ENCODE assay signal across 10 mouse cellular contexts in the genomic region with DNA sequence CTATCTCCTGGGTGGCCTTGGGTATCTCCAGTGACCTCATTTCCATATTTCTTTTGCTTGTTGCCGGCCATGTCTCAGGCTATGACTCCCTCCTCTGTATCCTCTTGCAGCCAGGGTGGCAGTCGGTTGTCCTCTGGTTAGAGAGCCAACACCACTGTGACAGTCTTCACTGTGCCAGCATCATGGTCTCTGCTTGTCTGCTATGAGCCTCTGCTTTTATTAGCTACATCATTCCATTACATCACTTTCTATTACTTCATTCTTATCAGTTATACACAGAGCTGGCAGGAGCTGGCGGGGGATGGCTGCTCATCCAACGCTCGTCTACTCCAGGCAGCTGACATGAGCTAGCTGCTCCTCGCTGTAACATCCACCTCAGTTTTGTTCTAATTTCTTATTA. TPM values are rescaled to one million over a fixed set of nuclear protein-coding genes. Genes with fewer than 3 reads are reported as not detected.
DNase-seq lines count a peak whose midpoint lies in the region; ATAC-seq lines count a peak whose summit lies in the region.
"Had no signal": no experiment of that assay in that cellular context is flagged by ENCODE, and none has a peak within 500 bp of the region (broad histone marks: within the 10 kb centered on the region; RNA-seq: fewer than 3 reads in every experiment).

No protein-coding gene starts in this region.

- intact Hi-C loops in heart, postnatal 14 days (cut with DNase I), result no loop called here

- peak; percentile 55 to 72 for DNase-seq in spleen, postnatal 10 days (ENCODE audit: low spot score in 2 of 2)
- no peak for DNase-seq in spleen, adult 18-20 months
- peak; percentile 50 to 55 for DNase-seq in heart, postnatal 14 days
- DNase-seq in spleen, postnatal 4 days (ENCODE audit: low spot score in 2 of 2), result peak; percentile 70 to 74
- no peak for DNase-seq in yolk sac, embryonic 10.5 days (ENCODE audit: low spot score)
- DNase-seq in thymus, postnatal 25 days, result no peak
- DNase-seq in Muller cell, postnatal 12 days (ENCODE audit: inconsistent ontology term), result no peak
- DNase-seq: cerebellum, postnatal 36 days had no signal

- ATAC-seq in erythroid progenitor cell, adult 5-6 weeks (replicated peaks; ENCODE audit: low FRiP score, poor library complexity, severe bottlenecking), result peak; percentile 85
- ATAC-seq: forebrain, embryonic 15.5 days had no signal

RNA-seq across cellular contexts. Expression of a gene that starts 11.3 kb away (rescaled TPM):
- total RNA-seq in erythroid progenitor cell, adult 5-6 weeks (2015; ENCODE audit: low replicate concordance), result 5.9 and 10.1 TPM in 2 replicates
- total RNA-seq in erythroid progenitor cell, adult 5-6 weeks (2017; ENCODE audit: low replicate concordance), result 6.4 and 14.4 TPM in 2 replicates
- under 1 TPM in 1 of 2 experiments, not detected in 1; 0.20 TPM for total RNA-seq in heart, postnatal 14 days (2021)

RNA-seq across cellular contexts. Expression of a gene that starts 18.2 kb away (rescaled TPM):
- 2.5 and 13.7 TPM in 2 replicates for total RNA-seq in erythroid progenitor cell, adult 5-6 weeks (2015; ENCODE audit: low replicate concordance)
- total RNA-seq in erythroid progenitor cell, adult 5-6 weeks (2017; ENCODE audit: low replicate concordance), result 6.1 and 13.0 TPM in 2 replicates
- total RNA-seq in heart, postnatal 14 days (2021), result 10 to 100 TPM; 44.7 to 51.3 TPM

RNA-seq across cellular contexts. Expression of a gene that starts 43.5 kb away (rescaled TPM):
- total RNA-seq in erythroid progenitor cell, adult 5-6 weeks (2015; ENCODE audit: low replicate concordance), result not detected in 2 replicates
- total RNA-seq in erythroid progenitor cell, adult 5-6 weeks (2017; ENCODE audit: low replicate concordance), result not detected in 2 replicates
- under 1 TPM; 0.10 to 0.17 TPM for total RNA-seq in heart, postnatal 14 days (2021)

RNA-seq across cellular contexts. Expression of a gene that starts 47.6 kb away (rescaled TPM):
- 845 and 899 TPM in 2 replicates for total RNA-seq in erythroid progenitor cell, adult 5-6 weeks (2015; ENCODE audit: low replicate concordance)
- total RNA-seq in erythroid progenitor cell, adult 5-6 weeks (2017; ENCODE audit: low replicate concordance), result 775 and 1,097 TPM in 2 replicates
- 1 to 10 TPM; 4.1 to 5.6 TPM for total RNA-seq in heart, postnatal 14 days (2021)

Comparison
In these comparisons a context has a peak if more than half of its experiments do, and no peak if none do; other contexts are left out.
1. DNase-seq: peak in spleen, postnatal 10 days (2 of 2), heart, postnatal 14 days (2 of 2) and spleen, postnatal 4 days (2 of 2); none in spleen, adult 18-20 months (0 of 2), yolk sac, embryonic 10.5 days (single experiment), thymus, postnatal 25 days (single experiment) and Muller cell, postnatal 12 days (single experiment).
2. RNA of a gene that starts 11.3 kb away (total RNA-seq): 5.9 to 14.4 TPM in erythroid progenitor cell, adult 5-6 weeks; 0.20 TPM in heart, postnatal 14 days; every median in the first group is over 4 times any median in the second.